Mouse (Mus musculus): ENCODE results near the gene Ccz1. TPM values are rescaled to one million over a fixed set of nuclear protein-coding genes. Genes with fewer than 3 reads are reported as not detected.

Gene Ccz1
- polyA plus RNA-seq, 1 experiment from 2014 or later, result 117 TPM

GRCm38 (mm10) chr5:144040720-144041364 is 26.2 kb upstream of the Ccz1 start:
- H3K36me3 ChIP-seq (ENCODE audit: control insufficient read depth, insufficient read depth, low read length), result no peaks in the 10 kb centered on the region
- no peaks in the 10 kb centered on the region for H3K27me3 ChIP-seq (ENCODE audit: control insufficient read depth, insufficient read depth, low read length)
- no peak overlapping the region for H3K9ac ChIP-seq (ENCODE audit: low read length)
- no peak overlapping the region for H3K4me2 ChIP-seq (ENCODE audit: low read depth, low read length, severe bottlenecking)
- H3K4me3 ChIP-seq (ENCODE audit: low read depth, low read length), result no peak overlapping the region
- 44% methylated on average over 11 of the region's 11 CpGs for WGBS
- DNase-seq (ENCODE audit: low spot score) (peak; percentile 81), ATAC-seq (replicated peaks; ENCODE audit: low FRiP score) (peak; percentile 56; the same call in 1 of the 2 replicates)
- no peaks in the 10 kb centered on the region; the same call in 1 of the 2 replicates for H3K9me3 ChIP-seq (ENCODE audit: control insufficient read depth, low read length)
- H3K27ac ChIP-seq (ENCODE audit: low read depth, low read length), result no peak overlapping the region
- H3K4me1 ChIP-seq (replicated peaks; ENCODE audit: control insufficient read depth, insufficient read depth, low read length), result no peaks in the 10 kb centered on the region

- H3K27ac ChIP-seq (ENCODE audit: low read depth, low read length), result no peak overlapping the region
- no peak for ATAC-seq (replicated peaks; ENCODE audit: low FRiP score)
Observed at GRCm38 (mm10) chr5:144039886-144040285, 25.2 kb upstream of the Ccz1 start.

GRCm38 (mm10) chr5:144039156-144039675 is 24.5 kb upstream of the Ccz1 start:
- DNase-seq (ENCODE audit: low spot score) (no peak), ATAC-seq (replicated peaks; ENCODE audit: low FRiP score) (no peak)
- no peak overlapping the region for H3K27ac ChIP-seq (ENCODE audit: low read depth, low read length)
- H3K4me3 ChIP-seq (ENCODE audit: low read depth, low read length), result no peak overlapping the region
- no peaks in the 10 kb centered on the region; the same call in 1 of the 2 replicates for H3K9me3 ChIP-seq (ENCODE audit: control insufficient read depth, low read length)
- no peak overlapping the region for H3K9ac ChIP-seq (ENCODE audit: low read length)
- H3K27me3 ChIP-seq (ENCODE audit: control insufficient read depth, insufficient read depth, low read length), result no peaks in the 10 kb centered on the region
- no peaks in the 10 kb centered on the region for H3K4me1 ChIP-seq (replicated peaks; ENCODE audit: control insufficient read depth, insufficient read depth, low read length)
- no peak overlapping the region for H3K4me2 ChIP-seq (ENCODE audit: low read depth, low read length, severe bottlenecking)
- no peaks in the 10 kb centered on the region for H3K36me3 ChIP-seq (ENCODE audit: control insufficient read depth, insufficient read depth, low read length)
- WGBS, result 83% methylated on average over 9 of the region's 9 CpGs

More at GRCm38 (mm10) chr5:144039886-144040285, 25.2 kb upstream of the Ccz1 start:
- 92% methylated on average over 5 of the region's 5 CpGs for WGBS
- Histone ChIP-seq H3K27me3 (ENCODE audit: control insufficient read depth, insufficient read depth, low read length) (no peaks in the 10 kb centered on the region), H3K4me3 (ENCODE audit: low read depth, low read length) (no peak overlapping the region), H3K36me3 (ENCODE audit: control insufficient read depth, insufficient read depth, low read length) (no peaks in the 10 kb centered on the region), H3K9me3 (ENCODE audit: control insufficient read depth, low read length) (no peaks in the 10 kb centered on the region; the same call in 1 of the 2 replicates), H3K9ac (ENCODE audit: low read length) (no peak overlapping the region), H3K4me2 (ENCODE audit: low read depth, low read length, severe bottlenecking) (no peak overlapping the region), H3K4me1 (replicated peaks; ENCODE audit: control insufficient read depth, insufficient read depth, low read length) (no peaks in the 10 kb centered on the region)
- no peak for DNase-seq (ENCODE audit: low spot score)

GRCm38 (mm10) chr5:144036952-144037351 is 22.3 kb upstream of the Ccz1 start:
- H3K9ac ChIP-seq (ENCODE audit: low read length), result no peak overlapping the region
- no peak overlapping the region for H3K4me2 ChIP-seq (ENCODE audit: low read depth, low read length, severe bottlenecking)
- ATAC-seq (replicated peaks; ENCODE audit: low FRiP score), result no peak
- H3K4me1 ChIP-seq (replicated peaks; ENCODE audit: control insufficient read depth, insufficient read depth, low read length), result no peaks in the 10 kb centered on the region
- no peak for DNase-seq (ENCODE audit: low spot score)
- 58% methylated on average over 17 of the region's 17 CpGs for WGBS
- H3K27me3 ChIP-seq (ENCODE audit: control insufficient read depth, insufficient read depth, low read length), result no peaks in the 10 kb centered on the region
- H3K36me3 ChIP-seq (ENCODE audit: control insufficient read depth, insufficient read depth, low read length), result no peaks in the 10 kb centered on the region
- no peak overlapping the region for H3K27ac ChIP-seq (ENCODE audit: low read depth, low read length)
- H3K4me3 ChIP-seq (ENCODE audit: low read depth, low read length), result no peak overlapping the region
- no peaks in the 10 kb centered on the region; the same call in 1 of the 2 replicates for H3K9me3 ChIP-seq (ENCODE audit: control insufficient read depth, low read length)

- 80% methylated on average over 7 of the region's 7 CpGs for WGBS
- Histone ChIP-seq H3K9ac (ENCODE audit: low read length) (no peak overlapping the region), H3K4me2 (ENCODE audit: low read depth, low read length, severe bottlenecking) (no peak overlapping the region), H3K4me3 (ENCODE audit: low read depth, low read length) (no peak overlapping the region), H3K4me1 (replicated peaks; ENCODE audit: control insufficient read depth, insufficient read depth, low read length) (no peaks in the 10 kb centered on the region), H3K36me3 (ENCODE audit: control insufficient read depth, insufficient read depth, low read length) (no peaks in the 10 kb centered on the region), H3K27me3 (ENCODE audit: control insufficient read depth, insufficient read depth, low read length) (no peaks in the 10 kb centered on the region), H3K27ac (ENCODE audit: low read depth, low read length) (no peak overlapping the region), H3K9me3 (ENCODE audit: control insufficient read depth, low read length) (no peaks in the 10 kb centered on the region; the same call in 1 of the 2 replicates)
- no peak for DNase-seq (ENCODE audit: low spot score)
- no peak for ATAC-seq (replicated peaks; ENCODE audit: low FRiP score)
Observed at GRCm38 (mm10) chr5:144034567-144034966, 19.9 kb upstream of the Ccz1 start.

- no peaks in the 10 kb centered on the region for H3K4me1 ChIP-seq (replicated peaks; ENCODE audit: control insufficient read depth, insufficient read depth, low read length)
- ATAC-seq (replicated peaks; ENCODE audit: low FRiP score) (no peak), DNase-seq (ENCODE audit: low spot score) (no peak)
- H3K27me3 ChIP-seq (ENCODE audit: control insufficient read depth, insufficient read depth, low read length), result no peaks in the 10 kb centered on the region
- H3K9me3 ChIP-seq (ENCODE audit: control insufficient read depth, low read length), result no peaks in the 10 kb centered on the region; the same call in 1 of the 2 replicates
- no peak overlapping the region for H3K27ac ChIP-seq (ENCODE audit: low read depth, low read length)
- no peak overlapping the region for H3K4me3 ChIP-seq (ENCODE audit: low read depth, low read length)
- no peak overlapping the region for H3K9ac ChIP-seq (ENCODE audit: low read length)
- no peaks in the 10 kb centered on the region for H3K36me3 ChIP-seq (ENCODE audit: control insufficient read depth, insufficient read depth, low read length)
- WGBS, result 83% methylated on average over 7 of the region's 7 CpGs
- no peak overlapping the region for H3K4me2 ChIP-seq (ENCODE audit: low read depth, low read length, severe bottlenecking)
Observed at GRCm38 (mm10) chr5:144032491-144032890, 17.8 kb upstream of the Ccz1 start.

GRCm38 (mm10) chr5:144026620-144027263 is 12.1 kb upstream of the Ccz1 start, which contains the start of gene Ocm:
Ocm (minus strand) TSS chr5:144026670.
- Histone ChIP-seq H3K36me3 (ENCODE audit: control insufficient read depth, insufficient read depth, low read length) (no peaks in the 10 kb centered on the region), H3K9me3 (ENCODE audit: control insufficient read depth, low read length) (no peaks in the 10 kb centered on the region), H3K4me3 (ENCODE audit: low read depth, low read length) (no peak within 1 kb of the TSS), H3K4me2 (ENCODE audit: low read depth, low read length, severe bottlenecking) (no peak within 1 kb of the TSS), H3K27me3 (ENCODE audit: control insufficient read depth, insufficient read depth, low read length) (no peaks in the 10 kb centered on the region), H3K4me1 (replicated peaks; ENCODE audit: control insufficient read depth, insufficient read depth, low read length) (no peaks in the 10 kb centered on the region), H3K27ac (ENCODE audit: low read depth, low read length) (no peak within 1 kb of the TSS), H3K9ac (ENCODE audit: low read length) (no peak within 1 kb of the TSS)
- no peak for DNase-seq (ENCODE audit: low spot score)
- ATAC-seq (replicated peaks; ENCODE audit: low FRiP score), result no peak
- 77% methylated on average over 11 of the region's 11 CpGs for WGBS

- Histone ChIP-seq H3K36me3 (ENCODE audit: control insufficient read depth, insufficient read depth, low read length) (no peaks in the 10 kb centered on the region; the same call in 1 of the 2 replicates), H3K27ac (ENCODE audit: low read depth, low read length) (no peak overlapping the region), H3K4me3 (ENCODE audit: low read depth, low read length) (no peak overlapping the region), H3K4me2 (ENCODE audit: low read depth, low read length, severe bottlenecking) (no peak overlapping the region), H3K27me3 (ENCODE audit: control insufficient read depth, insufficient read depth, low read length) (no peaks in the 10 kb centered on the region), H3K9ac (ENCODE audit: low read length) (no peak overlapping the region), H3K9me3 (ENCODE audit: control insufficient read depth, low read length) (no peaks in the 10 kb centered on the region), H3K4me1 (replicated peaks; ENCODE audit: control insufficient read depth, insufficient read depth, low read length) (no peaks in the 10 kb centered on the region; the same call in 1 of the 2 replicates)
- 91% methylated on average over 9 of the region's 9 CpGs for WGBS
- ATAC-seq (replicated peaks; ENCODE audit: low FRiP score) (no peak), DNase-seq (ENCODE audit: low spot score) (no peak)
Observed at GRCm38 (mm10) chr5:144015845-144016244, 1.2 kb upstream of the Ccz1 start.

Data from forebrain, embryonic 11.5 days (tissue).